Mouse (Mus musculus): ENCODE measurements at regions not wholly inside any gene's neighbourhood (a gene's known extent, or its start where the extent isn't known, plus 50 kb on each side); places are given as distances from the start of the nearest gene placed in this dataset.

DNA sequence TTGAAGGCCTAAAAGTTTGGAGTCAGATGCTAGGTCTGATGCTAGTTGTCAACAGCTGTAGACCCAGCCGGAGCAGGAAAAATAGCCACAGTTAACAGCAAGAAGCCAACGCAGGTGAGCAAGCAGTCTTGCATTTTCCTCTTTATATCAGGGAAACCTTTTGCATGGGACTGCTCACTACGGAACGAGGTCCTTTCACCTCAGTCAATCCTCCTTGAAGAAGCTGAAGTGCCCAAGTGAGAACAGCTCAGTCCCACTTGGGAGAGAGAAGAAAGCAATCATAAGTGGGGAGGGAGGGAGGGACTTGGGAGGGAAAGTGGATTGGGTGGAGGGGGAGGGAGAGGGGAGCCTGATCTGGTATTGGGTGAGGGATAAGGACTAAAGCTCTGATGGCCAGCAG lies 107.6 kb downstream of the Kcnj2 start:
- no peaks in the 10 kb centered on the region for H3K79me2 ChIP-seq (ENCODE audit: control insufficient read depth, insufficient read depth)
- no peaks in the 10 kb centered on the region for H3K27me3 ChIP-seq (ENCODE audit: control insufficient read depth, insufficient read depth, insufficient read length)
- H3K4me3 ChIP-seq, result no peak overlapping the region
- TF ChIP-seq MYOG (IDR thresholded peaks at IDR 0.05; ENCODE audit: control insufficient read depth in 1 of 3, insufficient read depth in 1 of 3, insufficient read length in 2 of 3, low read depth in 2 of 3) (no peak), TCF3 (IDR thresholded peaks at IDR 0.05; ENCODE audit: insufficient read length, low read depth) (no peak), USF1 (IDR thresholded peaks at IDR 0.05; ENCODE audit: low read depth) (no peak), REST (IDR thresholded peaks at IDR 0.05; ENCODE audit: insufficient read depth, insufficient read length) (no peak), SRF (IDR thresholded peaks at IDR 0.05; ENCODE audit: control insufficient read depth, insufficient read length, low read depth) (no peak), TCF12 (IDR thresholded peaks at IDR 0.05; ENCODE audit: insufficient read depth, poor library complexity, severe bottlenecking) (no peak), CEBPB (IDR thresholded peaks at IDR 0.05; ENCODE audit: insufficient read depth, poor library complexity, severe bottlenecking) (no peak), E2F4 (IDR thresholded peaks at IDR 0.05; ENCODE audit: insufficient read depth) (no peak), POLR2A (IDR thresholded peaks at IDR 0.05; ENCODE audit: insufficient read length, low read depth) (no peak), POLR2AphosphoS2 (IDR thresholded peaks at IDR 0.05; ENCODE audit: insufficient read length, low read depth) (no peak), MYOD1 (IDR thresholded peaks at IDR 0.05; ENCODE audit: control insufficient read depth in 1 of 3, insufficient read length in 2 of 3, low read depth in 2 of 3) (no peak), MAX (IDR thresholded peaks at IDR 0.05; ENCODE audit: low read depth) (no peak)
- no peak overlapping the region for H3K4me2 ChIP-seq (ENCODE audit: low read depth)
- H3ac ChIP-seq (ENCODE audit: control insufficient read depth, insufficient read length), result no peak overlapping the region
- H3K36me3 ChIP-seq (ENCODE audit: control insufficient read depth, insufficient read depth), result no peaks in the 10 kb centered on the region

DNA sequence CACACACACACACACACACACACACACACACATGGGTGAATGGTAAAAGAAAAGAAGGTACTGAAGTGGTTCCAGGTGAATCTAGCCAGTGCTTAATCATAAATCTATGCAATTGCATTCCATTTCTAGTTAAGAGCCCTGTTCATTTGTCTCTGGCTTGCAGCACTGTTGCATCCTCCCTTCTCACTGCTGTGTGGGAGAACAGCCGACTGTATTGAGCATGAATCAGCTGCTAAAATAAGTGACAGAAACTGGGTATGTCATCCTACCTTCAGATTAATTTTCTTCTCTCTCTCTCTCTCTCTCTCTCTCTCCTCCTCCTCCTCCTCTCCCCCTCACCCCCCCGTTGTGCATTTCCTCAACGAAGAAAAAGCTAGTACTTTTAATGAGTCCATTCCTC lies 109.6 kb downstream of the Kcnj2 start:
- Histone ChIP-seq H3K79me2 (ENCODE audit: control insufficient read depth, insufficient read depth) (no peaks in the 10 kb centered on the region), H3ac (ENCODE audit: control insufficient read depth, insufficient read length) (no peak overlapping the region), H3K4me3 (no peak overlapping the region), H3K36me3 (ENCODE audit: control insufficient read depth, insufficient read depth) (no peaks in the 10 kb centered on the region), H3K4me2 (ENCODE audit: low read depth) (no peak overlapping the region), H3K27me3 (ENCODE audit: control insufficient read depth, insufficient read depth, insufficient read length) (no peaks in the 10 kb centered on the region)
- no peak for TF ChIP-seq USF1 (IDR thresholded peaks at IDR 0.05; ENCODE audit: low read depth)
- TF ChIP-seq MAX (IDR thresholded peaks at IDR 0.05; ENCODE audit: low read depth), result no peak
- no peak for TF ChIP-seq CEBPB (IDR thresholded peaks at IDR 0.05; ENCODE audit: insufficient read depth, poor library complexity, severe bottlenecking)
- no peak for TF ChIP-seq TCF3 (IDR thresholded peaks at IDR 0.05; ENCODE audit: insufficient read length, low read depth)
- no peak for TF ChIP-seq E2F4 (IDR thresholded peaks at IDR 0.05; ENCODE audit: insufficient read depth)
- no peak for TF ChIP-seq TCF12 (IDR thresholded peaks at IDR 0.05; ENCODE audit: insufficient read depth, poor library complexity, severe bottlenecking)
- TF ChIP-seq POLR2AphosphoS2 (IDR thresholded peaks at IDR 0.05; ENCODE audit: insufficient read length, low read depth), result no peak
- TF ChIP-seq POLR2A (IDR thresholded peaks at IDR 0.05; ENCODE audit: insufficient read length, low read depth), result no peak

- TF ChIP-seq TCF12 (IDR thresholded peaks at IDR 0.05; ENCODE audit: insufficient read depth, poor library complexity, severe bottlenecking) (no peak), SRF (IDR thresholded peaks at IDR 0.05; ENCODE audit: control insufficient read depth, insufficient read length, low read depth) (no peak), MAX (IDR thresholded peaks at IDR 0.05; ENCODE audit: low read depth) (no peak), TCF3 (IDR thresholded peaks at IDR 0.05; ENCODE audit: insufficient read length, low read depth) (no peak), POLR2AphosphoS2 (IDR thresholded peaks at IDR 0.05; ENCODE audit: insufficient read length, low read depth) (no peak), MYOG (IDR thresholded peaks at IDR 0.05; ENCODE audit: control insufficient read depth in 1 of 3, insufficient read depth in 1 of 3, insufficient read length in 2 of 3, low read depth in 2 of 3) (no peak), MYOD1 (IDR thresholded peaks at IDR 0.05; ENCODE audit: control insufficient read depth in 1 of 3, insufficient read length in 2 of 3, low read depth in 2 of 3) (no peak), USF1 (IDR thresholded peaks at IDR 0.05; ENCODE audit: low read depth) (no peak), REST (IDR thresholded peaks at IDR 0.05; ENCODE audit: insufficient read depth, insufficient read length) (no peak), E2F4 (IDR thresholded peaks at IDR 0.05; ENCODE audit: insufficient read depth) (no peak), CEBPB (IDR thresholded peaks at IDR 0.05; ENCODE audit: insufficient read depth, poor library complexity, severe bottlenecking) (no peak), POLR2A (IDR thresholded peaks at IDR 0.05; ENCODE audit: insufficient read length, low read depth) (no peak)
- Histone ChIP-seq H3K27me3 (ENCODE audit: control insufficient read depth, insufficient read depth, insufficient read length) (no peaks in the 10 kb centered on the region), H3K4me2 (ENCODE audit: low read depth) (no peak overlapping the region), H3K79me2 (ENCODE audit: control insufficient read depth, insufficient read depth) (no peaks in the 10 kb centered on the region), H3ac (ENCODE audit: control insufficient read depth, insufficient read length) (no peak overlapping the region), H3K36me3 (ENCODE audit: control insufficient read depth, insufficient read depth) (no peaks in the 10 kb centered on the region), H3K4me3 (no peak overlapping the region)
Observed at GRCm38 (mm10) chr11:111177516-111177915, 111.6 kb downstream of the Kcnj2 start.

DNA sequence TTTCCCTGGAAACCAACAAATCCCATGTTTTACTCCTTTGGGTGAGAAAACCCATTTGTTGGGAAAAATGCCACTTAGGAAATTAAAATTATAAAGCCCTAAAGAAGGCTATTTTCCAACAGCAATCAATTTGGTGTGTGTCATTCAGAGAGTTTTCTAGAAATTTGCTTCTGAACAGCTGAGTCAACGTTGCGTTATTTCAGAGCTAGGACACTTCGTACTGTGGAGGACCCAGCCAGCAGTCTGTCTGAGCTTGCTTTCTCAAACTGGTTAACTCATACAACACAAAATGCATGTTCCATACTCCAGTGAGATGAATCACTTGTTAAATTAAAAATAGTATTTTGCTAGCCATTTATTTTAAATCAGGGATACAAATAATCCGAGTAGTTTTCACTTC lies 131.5 kb downstream of the Kcnj2 start:
- Histone ChIP-seq H3ac (ENCODE audit: control insufficient read depth, insufficient read length) (no peak overlapping the region), H3K4me2 (ENCODE audit: low read depth) (no peak overlapping the region), H3K4me3 (no peak overlapping the region), H3K36me3 (ENCODE audit: control insufficient read depth, insufficient read depth) (no peaks in the 10 kb centered on the region), H3K79me2 (ENCODE audit: control insufficient read depth, insufficient read depth) (no peaks in the 10 kb centered on the region), H3K27me3 (ENCODE audit: control insufficient read depth, insufficient read depth, insufficient read length) (no peaks in the 10 kb centered on the region)
- no peak for TF ChIP-seq POLR2A (IDR thresholded peaks at IDR 0.05; ENCODE audit: insufficient read length, low read depth)
- TF ChIP-seq MYOD1 (IDR thresholded peaks at IDR 0.05; ENCODE audit: control insufficient read depth in 1 of 3, insufficient read length in 2 of 3, low read depth in 2 of 3), result no peak
- TF ChIP-seq SRF (IDR thresholded peaks at IDR 0.05; ENCODE audit: control insufficient read depth, insufficient read length, low read depth), result no peak
- no peak for TF ChIP-seq MYOG (IDR thresholded peaks at IDR 0.05; ENCODE audit: control insufficient read depth in 1 of 3, insufficient read depth in 1 of 3, insufficient read length in 2 of 3, low read depth in 2 of 3)
- no peak for TF ChIP-seq POLR2AphosphoS2 (IDR thresholded peaks at IDR 0.05; ENCODE audit: insufficient read length, low read depth)
- no peak for TF ChIP-seq TCF12 (IDR thresholded peaks at IDR 0.05; ENCODE audit: insufficient read depth, poor library complexity, severe bottlenecking)
- no peak for TF ChIP-seq USF1 (IDR thresholded peaks at IDR 0.05; ENCODE audit: low read depth)
- TF ChIP-seq E2F4 (IDR thresholded peaks at IDR 0.05; ENCODE audit: insufficient read depth), result no peak
- no peak for TF ChIP-seq TCF3 (IDR thresholded peaks at IDR 0.05; ENCODE audit: insufficient read length, low read depth)

DNA sequence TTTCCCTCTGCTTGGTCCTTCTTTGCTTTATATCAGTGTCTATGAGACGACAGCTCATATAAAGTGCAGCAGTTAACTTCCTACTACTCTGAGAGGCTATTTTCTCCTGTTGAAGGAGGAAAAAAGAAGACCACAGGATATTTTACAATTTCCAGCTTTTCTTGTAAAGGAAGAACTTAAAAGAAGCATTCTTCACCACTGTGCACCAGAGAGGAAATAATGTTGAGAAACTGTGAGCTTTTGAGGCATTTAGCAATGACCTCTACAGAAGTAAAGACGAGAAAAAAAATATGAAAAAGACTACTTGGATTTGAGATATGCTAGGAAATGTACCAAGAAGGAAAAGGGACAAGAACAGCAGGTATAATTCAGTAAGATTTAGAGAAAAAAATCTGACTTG lies 134.5 kb downstream of the Kcnj2 start:
- no peaks in the 10 kb centered on the region for H3K36me3 ChIP-seq (ENCODE audit: control insufficient read depth, insufficient read depth)
- H3K27me3 ChIP-seq (ENCODE audit: control insufficient read depth, insufficient read depth, insufficient read length), result no peaks in the 10 kb centered on the region
- TF ChIP-seq TCF12 (IDR thresholded peaks at IDR 0.05; ENCODE audit: insufficient read depth, poor library complexity, severe bottlenecking), result no peak
- no peak for TF ChIP-seq E2F4 (IDR thresholded peaks at IDR 0.05; ENCODE audit: insufficient read depth)
- no peak for TF ChIP-seq POLR2A (IDR thresholded peaks at IDR 0.05; ENCODE audit: insufficient read length, low read depth)
- TF ChIP-seq REST (IDR thresholded peaks at IDR 0.05; ENCODE audit: insufficient read depth, insufficient read length), result no peak
- TF ChIP-seq TCF3 (IDR thresholded peaks at IDR 0.05; ENCODE audit: insufficient read length, low read depth), result no peak
- no peak for TF ChIP-seq SRF (IDR thresholded peaks at IDR 0.05; ENCODE audit: control insufficient read depth, insufficient read length, low read depth)
- no peak for TF ChIP-seq MYOD1 (IDR thresholded peaks at IDR 0.05; ENCODE audit: control insufficient read depth in 1 of 3, insufficient read length in 2 of 3, low read depth in 2 of 3)
- no peak for TF ChIP-seq CEBPB (IDR thresholded peaks at IDR 0.05; ENCODE audit: insufficient read depth, poor library complexity, severe bottlenecking)
- no peak overlapping the region for H3K4me2 ChIP-seq (ENCODE audit: low read depth)
- H3ac ChIP-seq (ENCODE audit: control insufficient read depth, insufficient read length), result no peak overlapping the region
- H3K4me3 ChIP-seq, result no peak overlapping the region
- no peaks in the 10 kb centered on the region for H3K79me2 ChIP-seq (ENCODE audit: control insufficient read depth, insufficient read depth)
